Mouse (Mus musculus) monocyte, adult 59 days (primary cell): ENCODE measurements around the gene Clec4a4. TPM values are rescaled to one million over a fixed set of nuclear protein-coding genes. Genes with fewer than 3 reads are reported as not detected.

Experiments
- total RNA-seq, 2 experiments: library from RNA; stranded (reverse); gene quantifications; one replicate each; pipeline ENCODE4 v1.2.4; 2023

Gene Clec4a4
- total RNA-seq = 10 to 100 TPM; 12.8 to 13.9 TPM

DNA sequence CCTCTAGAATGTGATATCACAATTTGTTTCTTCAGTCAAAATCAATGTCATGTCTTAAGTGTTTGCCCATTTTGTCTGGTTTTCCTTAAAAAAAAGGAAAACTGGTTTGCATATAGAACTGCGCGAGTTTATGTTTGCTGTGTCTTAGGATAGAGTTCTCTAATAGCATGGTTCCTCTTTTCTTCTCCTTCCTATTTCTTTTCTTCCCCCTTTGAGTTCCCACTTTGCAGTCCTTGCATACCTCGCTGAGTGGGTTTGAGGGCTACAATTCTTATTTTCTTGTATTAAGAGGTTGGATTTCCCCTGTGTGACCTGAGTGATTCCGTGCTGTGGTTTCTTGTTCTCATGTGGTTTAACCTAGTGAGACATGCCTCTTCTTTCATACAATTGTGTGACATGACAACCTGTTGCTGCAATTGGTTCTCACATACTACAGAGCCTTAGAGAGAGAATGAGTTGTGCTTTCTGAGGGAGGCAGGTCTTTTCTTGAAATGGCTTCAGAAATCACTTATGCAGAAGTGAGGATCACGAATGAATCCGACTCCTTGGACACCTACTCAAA lies at the start of gene Clec4a4:
TSS of gene Clec4a4 (plus strand) at position 492 of the 562 bp plus-strand sequence.

DNA sequence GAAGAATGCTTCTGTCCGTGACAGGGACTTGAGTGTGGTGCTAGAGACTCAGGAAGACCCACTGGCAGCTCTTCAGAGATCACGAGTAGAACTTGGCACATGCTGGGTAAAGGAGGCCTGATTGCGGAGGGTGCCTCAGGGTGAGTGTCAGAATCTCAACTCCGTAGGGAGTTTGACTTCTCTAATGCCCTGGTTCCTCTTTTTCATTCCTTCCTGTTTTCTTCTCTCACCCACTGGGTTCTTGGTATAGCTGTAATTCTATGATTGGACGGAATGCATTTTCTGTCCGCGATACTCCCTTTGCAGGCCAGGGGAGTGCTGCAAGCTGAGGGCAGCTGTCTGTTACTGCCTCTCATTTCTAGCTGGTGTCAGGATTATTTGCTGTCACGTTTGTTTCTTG lies 37.8 kb upstream of the Clec4a4 start, which contains the start of gene Clec4a3:
TSS of gene Clec4a3 (plus strand) at position 115 of the 400 bp plus-strand sequence.

DNA sequence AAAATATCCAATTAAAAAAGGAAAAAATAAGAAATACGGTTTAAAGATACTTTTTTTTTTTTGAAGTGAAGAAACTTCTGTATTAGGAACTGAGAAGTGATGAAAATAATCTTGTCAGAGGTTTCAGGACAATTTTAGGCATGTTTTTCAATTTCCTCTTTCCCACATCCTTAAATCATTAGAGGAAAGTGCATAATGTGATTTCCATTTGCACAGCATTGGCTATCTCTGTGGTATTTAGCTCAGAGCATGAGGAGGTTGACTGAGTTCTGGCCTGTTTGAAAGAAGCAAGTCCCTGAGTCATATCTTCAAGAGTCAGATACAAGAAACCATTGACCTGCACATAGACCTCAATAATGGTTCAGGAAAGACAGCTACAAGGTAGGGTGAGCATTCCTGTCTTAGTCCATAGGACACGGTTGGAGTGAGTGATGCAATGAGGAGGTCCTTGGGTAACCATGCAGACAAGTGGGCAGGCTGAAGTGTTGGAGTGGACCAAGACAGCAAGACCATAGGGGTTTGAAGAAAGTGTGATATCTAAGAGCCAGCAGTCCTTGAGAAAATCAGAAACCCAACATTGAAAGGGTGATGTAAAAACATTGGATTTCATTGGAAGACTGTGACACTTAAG lies 59.7 kb downstream of the Clec4a4 start, which contains the start of gene Clec4b1:
TSS of gene Clec4b1 (plus strand) at position 221 of the 631 bp plus-strand sequence.

Other genes with a start within 250 kb of the Clec4a4 start
- gene Slc2a3, start 188.7 kb upstream of the Clec4a4 start, total RNA-seq = 1 to 10 TPM; 4.6 to 7.1 TPM
- 10 to 100 TPM; 36.7 to 38.0 TPM for gene Foxj2, start 170.5 kb upstream of the Clec4a4 start, total RNA-seq
- gene C3ar1, start 134.2 kb upstream of the Clec4a4 start, total RNA-seq = 1 to 10 TPM; 1.2 to 1.9 TPM
- gene Necap1, start 115.9 kb upstream of the Clec4a4 start, total RNA-seq = 10 to 100 TPM; 96.4 to 96.9 TPM
- 100 to 1,000 TPM; 455 to 474 TPM for gene Clec4a1, start 68.5 kb upstream of the Clec4a4 start, total RNA-seq
- 100 to 1,000 TPM; 451 to 523 TPM for gene Clec4a3, start 37.9 kb upstream of the Clec4a4 start, total RNA-seq
- 10 to 100 TPM; 15.0 to 27.0 TPM for gene Clec4b1, start 59.6 kb downstream of the Clec4a4 start, total RNA-seq
- gene Clec4a2, start 116.1 kb downstream of the Clec4a4 start, total RNA-seq = 100 to 1,000 TPM; 180 to 204 TPM
- 1 to 10 TPM; 2.5 to 4.1 TPM for gene Clec4b2, start 182.5 kb downstream of the Clec4a4 start, total RNA-seq
- 10 to 100 TPM; 45.5 to 91.7 TPM for gene Clec4n, start 239.5 kb downstream of the Clec4a4 start, total RNA-seq